12 mouse cellular contexts compared by ENCODE assay signal in genomic region chr19:43881615-43882014, GRCm38 (mm10). TPM values are rescaled to one million over a fixed set of nuclear protein-coding genes. Genes with fewer than 3 reads are reported as not detected.
DNase-seq lines count a peak whose midpoint lies in the region; TF ChIP-seq lines count a peak whose summit lies in the region.
"Had no signal": no experiment of that assay in that cellular context is flagged by ENCODE, and none has a peak within 500 bp of the region (broad histone marks: within the 10 kb centered on the region; RNA-seq: fewer than 3 reads in every experiment).

No protein-coding gene starts in this region.

- no peaks in the 10 kb centered on the region for H3K36me3 ChIP-seq in testis, adult 2 months (ENCODE audit: control insufficient read depth, insufficient read depth, low read length)
- peaks cover 5% of the 10 kb centered on the region; the same call in 1 of the 2 replicates for H3K36me3 ChIP-seq in small intestine, adult 2 months (ENCODE audit: control insufficient read depth, insufficient read depth, low read length)
- H3K36me3 ChIP-seq in embryonic facial prominence, embryonic 10.5 days (replicated peaks), result no peaks in the 10 kb centered on the region
- H3K36me3 ChIP-seq: heart, embryonic 15.5 days; stomach, embryonic 15.5 days had no signal

- DNase-seq in cerebellum, adult 2 months, result peak in 1 of 2 experiments; percentile 24
- DNase-seq in cerebellum, adult 11 months, result no peak
- DNase-seq in kidney, postnatal 10 days, result peak; percentile 40
- DNase-seq in kidney, postnatal 25 days, result no peak
- DNase-seq in testis, postnatal 14 days (ENCODE audit: low spot score), result no peak
- no peak for DNase-seq in embryonic facial prominence, embryonic 10.5 days (ENCODE audit: low spot score)
- DNase-seq: lung, postnatal 36 days had no signal

- TF ChIP-seq POLR2A in cerebellum, adult 2 months (IDR thresholded peaks at IDR 0.05; ENCODE audit: borderline replicate concordance, insufficient read depth, low read length), result no peak
- no peak for TF ChIP-seq POLR2A in testis, adult 2 months (IDR thresholded peaks at IDR 0.05; ENCODE audit: control insufficient read depth, low read depth, low read length)
- no peak for TF ChIP-seq POLR2A in small intestine, adult 2 months (IDR thresholded peaks at IDR 0.05; ENCODE audit: low read depth, low read length)

- no peak overlapping the region for H3K27ac ChIP-seq in cerebellum, adult 2 months (ENCODE audit: insufficient read depth, low read length)
- no peak overlapping the region for H3K27ac ChIP-seq in testis, adult 2 months (ENCODE audit: control insufficient read depth, insufficient read depth, low read depth, low read length)
- no peak overlapping the region for H3K27ac ChIP-seq in small intestine, adult 2 months (ENCODE audit: insufficient read depth, low read depth, low read length)
- H3K27ac ChIP-seq in embryonic facial prominence, embryonic 10.5 days (replicated peaks), result no peak overlapping the region
- H3K27ac ChIP-seq: heart, embryonic 15.5 days; stomach, embryonic 15.5 days had no signal

- WGBS in cerebellum, adult 2 months, result 89% methylated on average over 7 of the region's 7 CpGs
- 85% methylated on average over 7 of the region's 7 CpGs for WGBS in small intestine, adult 2 months
- WGBS in embryonic facial prominence, embryonic 10.5 days, result 88% methylated on average over 7 of the region's 7 CpGs

- TF ChIP-seq CTCF in cerebellum, adult 2 months (IDR thresholded peaks at IDR 0.05; ENCODE audit: borderline replicate concordance, insufficient read depth, low read depth, low read length), result 0 out of 2 replicates have a peak, but pooled peaks have one; percentile 14
- TF ChIP-seq CTCF in testis, adult 2 months (IDR thresholded peaks at IDR 0.05; ENCODE audit: control insufficient read depth, insufficient read depth, insufficient replicate concordance, low read depth, low read length), result peak; percentile 91; the same call in 1 of the 2 replicates
- peak; percentile 61; the same call in 1 of the 2 replicates for TF ChIP-seq CTCF in small intestine, adult 2 months (IDR thresholded peaks at IDR 0.05; ENCODE audit: extremely low read depth, insufficient read length, insufficient replicate concordance, low read depth, low read length)

- H3K27me3 ChIP-seq in cerebellum, adult 2 months (ENCODE audit: control insufficient read depth, insufficient read depth, low read length), result no peaks in the 10 kb centered on the region
- no peaks in the 10 kb centered on the region for H3K27me3 ChIP-seq in testis, adult 2 months (ENCODE audit: control insufficient read depth, insufficient read depth, low read length)
- no peaks in the 10 kb centered on the region for H3K27me3 ChIP-seq in small intestine, adult 2 months (ENCODE audit: control insufficient read depth, insufficient read depth, low read length)
- no peaks in the 10 kb centered on the region for H3K27me3 ChIP-seq in embryonic facial prominence, embryonic 10.5 days (replicated peaks; ENCODE audit: low read depth, poor library complexity, severe bottlenecking)
- H3K27me3 ChIP-seq: heart, embryonic 15.5 days; stomach, embryonic 15.5 days had no signal

- no peak overlapping the region for H3K4me3 ChIP-seq in cerebellum, adult 2 months (replicated peaks; ENCODE audit: insufficient read depth, low read depth, low read length)
- no peak overlapping the region for H3K4me3 ChIP-seq in testis, adult 2 months (ENCODE audit: control insufficient read depth, low read depth, low read length)
- no peak overlapping the region for H3K4me3 ChIP-seq in small intestine, adult 2 months (ENCODE audit: low read depth, low read length)
- no peak overlapping the region for H3K4me3 ChIP-seq in embryonic facial prominence, embryonic 10.5 days
- H3K4me3 ChIP-seq: heart, embryonic 15.5 days; myocyte; stomach, embryonic 15.5 days had no signal

- H3K9me3 ChIP-seq in embryonic facial prominence, embryonic 10.5 days, result peaks cover 4% of the 10 kb centered on the region; the same call in 1 of the 2 replicates
- H3K9me3 ChIP-seq: heart, embryonic 15.5 days; stomach, embryonic 15.5 days had no signal

- H3K4me1 ChIP-seq in cerebellum, adult 2 months (ENCODE audit: control insufficient read depth, insufficient read depth, low read length), result no peaks in the 10 kb centered on the region
- peaks cover 22% of the 10 kb centered on the region for H3K4me1 ChIP-seq in testis, adult 2 months (ENCODE audit: control insufficient read depth, insufficient read depth, low read length)
- peaks cover 37% of the 10 kb centered on the region for H3K4me1 ChIP-seq in small intestine, adult 2 months (ENCODE audit: control insufficient read depth, insufficient read depth, insufficient read length, low read length)
- peaks cover 64% of the 10 kb centered on the region for H3K4me1 ChIP-seq in embryonic facial prominence, embryonic 10.5 days

RNA-seq across cellular contexts. Expression of gene Dnmbp, which starts 58.4 kb away (rescaled TPM):
- polyA plus RNA-seq in cerebellum, adult 2 months (2012; rRNA removed), result 13.3 and 14.4 TPM in 2 replicates
- polyA plus RNA-seq in testis, adult 2 months (2012; rRNA removed), result 10.0 and 10.7 TPM in 2 replicates
- 19.4 and 53.4 TPM in 2 replicates for polyA plus RNA-seq in small intestine, adult 2 months (2012; rRNA removed)
- polyA plus RNA-seq in embryonic facial prominence, embryonic 10.5 days (2016; fragmentation: Nextera tagmentation; extraction: Ambion mirVana), result 20.4 and 20.8 TPM in 2 replicates

Comparison
In these comparisons a context has a peak if more than half of its experiments do, and no peak if none do; other contexts are left out.
1. CTCF ChIP-seq: peak in every context shown above with its lines; median percentile 91 in testis, adult 2 months; 61 in small intestine, adult 2 months; 14 in cerebellum, adult 2 months.